Mouse (Mus musculus) MEL (cell line): ENCODE measurements around the gene Serping1.
A peak's percentile ranks its signal among the peaks of the same experiment; 100 is the strongest.

Experiments
- CHD2 ChIP-seq: IDR thresholded peaks from 2 replicates; pipeline ENCODE4 v1.6.1; 2011; ENCODE audit warnings: low read length, improper control_type of control experiment
- CTCF ChIP-seq, 3 experiments: IDR thresholded peaks in 2 of 3; conservative IDR thresholded peaks in 1 of 3; 2 replicates each; pipeline ENCODE4 v1.5.1; 2011 to 2012; ENCODE audit warnings: low read length in 3 of 3, low read depth in 2 of 3, mild to moderate bottlenecking in 2 of 3, improper control_type of control experiment in 1 of 3, inconsistent platforms in 1 of 3, mixed read lengths in 1 of 3, moderate library complexity in 1 of 3; ENCODE audit not compliant: control insufficient read depth in 1 of 3, insufficient read depth in 1 of 3, poor library complexity in 1 of 3, severe bottlenecking in 1 of 3
- EP300 ChIP-seq, 2 experiments: IDR thresholded peaks; 2 replicates each; pipeline ENCODE4 v1.6.1; 2011; ENCODE audit warnings: improper control_type of control experiment in 2 of 2, low read length in 2 of 2, low read depth in 1 of 2, mild to moderate bottlenecking in 1 of 2
- JUND ChIP-seq: IDR thresholded peaks from 2 replicates; pipeline ENCODE4 v1.6.1; 2011; ENCODE audit warnings: low read depth, mild to moderate bottlenecking, improper control_type of control experiment, low read length
- KAT2A ChIP-seq: conservative IDR thresholded peaks from 2 replicates; pipeline ENCODE4 v1.6.1; 2012; ENCODE audit warnings: low read depth, low read length, improper control_type of control experiment, inconsistent platforms
- NELFE ChIP-seq: IDR thresholded peaks from 2 replicates; pipeline ENCODE4 v1.6.1; 2011; ENCODE audit warnings: low read depth, low read length, improper control_type of control experiment
- POLR2A ChIP-seq, 2 experiments: IDR thresholded peaks; 2 replicates each; pipeline ENCODE4 v1.6.1; 2011 to 2012; ENCODE audit warnings: low read length in 2 of 2, mild to moderate bottlenecking in 2 of 2, control low read depth in 1 of 2, improper control_type of control experiment in 1 of 2, low read depth in 1 of 2, moderate library complexity in 1 of 2; ENCODE audit not compliant: control insufficient read depth in 1 of 2, insufficient read depth in 1 of 2, poor library complexity in 1 of 2
- RCOR1 ChIP-seq: IDR thresholded peaks from 2 replicates; pipeline ENCODE4 v1.6.1; 2012; ENCODE audit warnings: low read depth, mild to moderate bottlenecking, inconsistent platforms, low read length, improper control_type of control experiment
- TAL1 ChIP-seq: IDR thresholded peaks from 2 replicates; pipeline ENCODE4 v1.6.1; 2012; ENCODE audit warnings: mild to moderate bottlenecking, inconsistent platforms, low read length, moderate library complexity, mixed read lengths
- TBP ChIP-seq: IDR thresholded peaks from 2 replicates; pipeline ENCODE4 v1.8.0; 2011; ENCODE audit warnings: low read depth, low read length, improper control_type of control experiment
- USF1 ChIP-seq: IDR thresholded peaks from 2 replicates; pipeline ENCODE4 v1.6.1; 2014; ENCODE audit warnings: low read depth, mild to moderate bottlenecking, inconsistent platforms, low read length, improper control_type of control experiment, moderate library complexity

DNA sequence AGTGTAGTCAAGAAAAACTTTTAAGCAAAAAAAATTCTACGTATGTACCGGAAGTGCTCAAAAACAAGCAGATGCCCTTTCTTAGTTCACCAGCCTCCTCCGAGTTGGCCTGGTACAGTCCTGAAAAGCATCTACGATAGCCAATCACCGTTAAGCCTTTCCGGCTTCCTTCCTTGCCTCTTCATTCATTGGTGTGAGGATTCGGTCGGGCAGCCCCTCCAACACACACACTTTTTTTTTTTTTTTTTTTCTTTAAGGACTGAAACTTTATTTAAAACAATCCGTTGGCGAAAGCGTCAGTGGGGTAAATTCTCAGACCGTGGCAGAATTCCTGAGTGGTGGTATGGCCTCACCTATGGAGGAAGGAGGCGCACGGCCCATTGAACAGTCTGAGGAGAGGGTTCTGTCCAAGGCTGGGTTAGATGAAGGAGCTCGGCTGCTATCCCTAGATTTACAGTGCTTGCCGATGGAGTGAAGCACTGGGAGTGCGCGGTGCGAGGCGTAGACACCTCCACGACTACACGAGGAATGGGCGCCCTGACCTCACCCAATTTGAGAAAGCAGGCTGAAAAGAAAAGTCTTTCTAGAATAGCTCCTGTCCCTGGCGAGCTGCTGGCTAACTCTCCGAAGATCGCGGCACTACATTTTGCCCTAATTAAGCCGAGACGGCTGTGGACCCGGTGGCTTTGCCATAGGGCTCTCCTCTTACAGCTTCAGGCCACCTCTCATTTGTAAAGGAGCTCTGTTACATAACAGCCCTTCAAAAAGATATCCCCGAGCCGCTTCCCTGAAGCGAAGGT lies 59.5 kb downstream of the Serping1 start:
- TF ChIP-seq TBP (peak; percentile 73; the same call in 1 of the 2 replicates), JUND (no peak), CHD2 (no peak; the same call in 1 of the 2 replicates), USF1 (no peak), NELFE (peak; percentile 49), RCOR1 (no peak), POLR2A (IDR thresholded peaks at IDR 0.05; ENCODE audit: control insufficient read depth in 1 of 2, insufficient read depth in 1 of 2, low read depth in 1 of 2, low read length in 2 of 2, poor library complexity in 1 of 2) (peak in 1 of 2 experiments; percentile 61; a peak in 3 of 4 replicates), CTCF (IDR thresholded peaks at IDR 0.05 in 2 of 3, conservative IDR thresholded peaks at IDR 0.05 in 1 of 3; ENCODE audit: control insufficient read depth in 1 of 3, insufficient read depth in 1 of 3, low read depth in 2 of 3, low read length in 3 of 3, poor library complexity in 1 of 3, severe bottlenecking in 1 of 3) (no peak), TAL1 (no peak), EP300 (IDR thresholded peaks at IDR 0.05; ENCODE audit: low read depth in 1 of 2, low read length in 2 of 2) (no peak), KAT2A (no peak)
